Mouse (Mus musculus) megakaryocyte, adult 5-6 weeks (primary cell): Measurements from ENCODE around the gene Gnb4. TPM values are rescaled to one million over a fixed set of nuclear protein-coding genes. Genes with fewer than 3 reads are reported as not detected.

Experiments used
- total RNA-seq, 2 experiments: library from RNA; stranded (forward) in 1 of 2; stranded (reverse) in 1 of 2; fragments of 153-499, 151-499 nt in 1 of 2; fragments of 221-1000, 200-1000 nt in 1 of 2; gene quantifications; 2 replicates each; pipeline versions ENCODE4 v1.2.3 to v1.2.4; 2015 to 2017

Gene Gnb4
- total RNA-seq, 2 experiments from 2014 or later: 1.8 to 5.2 TPM

Other genes with a start within 250 kb of the Gnb4 start
- gene Pik3ca, start 218.9 kb downstream of the Gnb4 start, total RNA-seq (2015): 23.5 and 25.0 TPM in 2 replicates
- 31.1 and 32.4 TPM in 2 replicates for gene Pik3ca, start 218.9 kb downstream of the Gnb4 start, total RNA-seq (2017)
- not detected in 2 replicates for gene Kcnmb3, start 124.4 kb downstream of the Gnb4 start, total RNA-seq (2015)
- not detected in 2 replicates for gene Kcnmb3, start 124.4 kb downstream of the Gnb4 start, total RNA-seq (2017)
- gene Zfp639, start 106.3 kb downstream of the Gnb4 start, total RNA-seq (2015): 32.8 and 37.5 TPM in 2 replicates
- 36.0 and 39.4 TPM in 2 replicates for gene Zfp639, start 106.3 kb downstream of the Gnb4 start, total RNA-seq (2017)
- gene Mfn1, start 87.1 kb downstream of the Gnb4 start, total RNA-seq (2015): 20.3 and 29.8 TPM in 2 replicates
- 16.9 and 21.4 TPM in 2 replicates for gene Mfn1, start 87.1 kb downstream of the Gnb4 start, total RNA-seq (2017)
- 79.1 and 92.8 TPM in 2 replicates for gene Actl6a, start 89.7 kb upstream of the Gnb4 start, total RNA-seq (2015)
- gene Actl6a, start 89.7 kb upstream of the Gnb4 start, total RNA-seq (2017): 45.4 and 58.9 TPM in 2 replicates
- 166 and 191 TPM in 2 replicates for gene Ndufb5, start 120.4 kb upstream of the Gnb4 start, total RNA-seq (2015)
- gene Ndufb5, start 120.4 kb upstream of the Gnb4 start, total RNA-seq (2017): 128 and 134 TPM in 2 replicates
- 19.2 and 22.0 TPM in 2 replicates for gene Mrpl47, start 121.0 kb upstream of the Gnb4 start, total RNA-seq (2015)
- 6.7 and 14.0 TPM in 2 replicates for gene Mrpl47, start 121.0 kb upstream of the Gnb4 start, total RNA-seq (2017)
- not detected in 2 replicates for gene Usp13, start 201.0 kb upstream of the Gnb4 start, total RNA-seq (2015)
- gene Usp13, start 201.0 kb upstream of the Gnb4 start, total RNA-seq (2017): not detected in 2 replicates